Mouse (Mus musculus) E14TG2a.4 (cell line): ENCODE measurements around the gene Tspan33.

Source experiments
- CTCF ChIP-seq: conservative IDR thresholded peaks from 2 replicates; pipeline ENCODE4 v1.5.1; 2014; ENCODE audit warnings: low read length
- NANOG ChIP-seq: IDR thresholded peaks from 2 replicates; pipeline ENCODE4 v1.6.1; 2014; ENCODE audit warnings: borderline replicate concordance, low read length, mixed read lengths
- POU5F1 ChIP-seq: IDR thresholded peaks from 2 replicates; pipeline ENCODE4 v1.6.1; 2014; ENCODE audit warnings: low read length, borderline replicate concordance

- TF ChIP-seq CTCF (peak; percentile 91), NANOG (no peak), POU5F1 (no peak)
Observed at GRCm38 (mm10) chr6:29758417-29758816, 64.4 kb downstream of the Tspan33 start.
